Comparison of ENCODE assay signal across 8 mouse cellular contexts in genomic region chr15:90678488-90678887, GRCm38 (mm10). TPM values are rescaled to one million over a fixed set of nuclear protein-coding genes. Genes with fewer than 3 reads are reported as not detected.
DNase-seq lines count a peak whose midpoint lies in the region; TF ChIP-seq lines count a peak whose summit lies in the region.

No protein-coding gene starts in this region.

- H3K4me3 ChIP-seq in kidney, adult 2 months (ENCODE audit: insufficient read depth, low read depth, low read length) = peak overlapping the region; percentile 64

- WGBS in kidney, adult 2 months = 6% methylated on average over 19 of the region's 19 CpGs

- no peak for TF ChIP-seq POLR2A in kidney, adult 2 months (IDR thresholded peaks at IDR 0.05; ENCODE audit: low read depth, low read length)

- TF ChIP-seq CTCF in kidney, adult 2 months (conservative IDR thresholded peaks at IDR 0.05; ENCODE audit: insufficient read depth, insufficient read length, low read depth, low read length) = no peak

- H3K4me1 ChIP-seq in kidney, adult 2 months (ENCODE audit: control insufficient read depth, insufficient read depth, low read length) = no peaks in the 10 kb centered on the region

- DNase-seq in right cerebral cortex, postnatal 10 days (ENCODE audit: low spot score in 2 of 2) = peak; percentile 39 to 45
- DNase-seq in right cerebral cortex, adult 18-20 months = no peak
- DNase-seq in embryo, embryonic 9.5 days (ENCODE audit: extremely low spot score) = peak; percentile 29
- DNase-seq in heart, adult 9 months (ENCODE audit: low spot score in 2 of 2) = peak; percentile 64 to 78
- peak; percentile 70 for DNase-seq in kidney, adult 2 months
- peak; percentile 73 to 80 for DNase-seq in lung, adult 18-20 months
- DNase-seq in right cerebral cortex, postnatal 25 days = peak; percentile 30
- no peak for DNase-seq in spleen, adult 12 weeks (ENCODE audit: low spot score)

- no peaks in the 10 kb centered on the region for H3K36me3 ChIP-seq in kidney, adult 2 months (ENCODE audit: control insufficient read depth, insufficient read depth, low read length)

- H3K27me3 ChIP-seq in kidney, adult 2 months (replicated peaks; ENCODE audit: control insufficient read depth, insufficient read depth, low read length) = no peaks in the 10 kb centered on the region

- peak overlapping the region; percentile 8; the same call in 1 of the 2 replicates for H3K27ac ChIP-seq in kidney, adult 2 months (ENCODE audit: insufficient read depth, low read depth, low read length)

RNA-seq across cellular contexts. Expression of gene Cpne8, which starts 0.7 kb away (rescaled TPM):
- 10.4 and 14.4 TPM in 2 replicates for polyA plus RNA-seq in kidney, adult 2 months (2012; rRNA removed)

Comparison
In these comparisons a context has a peak if more than half of its experiments do, and no peak if none do; other contexts are left out.
1. DNase-seq: peak in right cerebral cortex, postnatal 10 days (2 of 2), embryo, embryonic 9.5 days (single experiment), heart, adult 9 months (2 of 2), kidney, adult 2 months (single experiment), lung, adult 18-20 months (2 of 2) and right cerebral cortex, postnatal 25 days (single experiment); none in right cerebral cortex, adult 18-20 months (single experiment) and spleen, adult 12 weeks (single experiment).